Mouse (Mus musculus): ENCODE measurements around the gene Kalrn. TPM values are rescaled to one million over a fixed set of nuclear protein-coding genes. Genes with fewer than 3 reads are reported as not detected.

The Kalrn gene
- total RNA-seq, 2 experiments from 2014 or later, result 431 to 495 TPM

DNA sequence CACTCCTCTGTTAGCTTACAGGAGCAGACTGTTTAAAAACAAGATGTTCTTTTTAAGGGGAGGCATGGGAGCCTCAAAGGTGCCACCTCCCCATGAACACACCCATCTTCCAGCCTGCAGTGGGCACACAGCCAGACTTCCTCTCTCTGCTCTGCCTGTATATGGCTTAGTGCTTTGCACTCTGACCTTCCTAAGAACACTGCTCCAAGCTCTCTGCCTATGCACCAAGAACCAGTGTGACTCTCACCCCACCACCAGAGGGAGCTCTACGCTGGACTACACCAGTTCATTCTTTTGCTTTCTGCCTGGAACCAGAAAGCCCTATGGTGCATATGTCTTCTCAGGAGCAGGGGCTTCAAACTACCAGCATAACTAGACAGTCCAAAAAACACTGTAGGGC lies 271.3 kb downstream of the Kalrn start:
- intact Hi-C loops (cut with DNase I), result loop anchor here (10.0 kb wide), 1 partner anchor 393 kb away; the partner anchor contains the start of gene Ccdc14
- peak in 1 of 2 experiments; percentile 25 for DNase-seq (ENCODE audit: low spot score in 2 of 2)

DNA sequence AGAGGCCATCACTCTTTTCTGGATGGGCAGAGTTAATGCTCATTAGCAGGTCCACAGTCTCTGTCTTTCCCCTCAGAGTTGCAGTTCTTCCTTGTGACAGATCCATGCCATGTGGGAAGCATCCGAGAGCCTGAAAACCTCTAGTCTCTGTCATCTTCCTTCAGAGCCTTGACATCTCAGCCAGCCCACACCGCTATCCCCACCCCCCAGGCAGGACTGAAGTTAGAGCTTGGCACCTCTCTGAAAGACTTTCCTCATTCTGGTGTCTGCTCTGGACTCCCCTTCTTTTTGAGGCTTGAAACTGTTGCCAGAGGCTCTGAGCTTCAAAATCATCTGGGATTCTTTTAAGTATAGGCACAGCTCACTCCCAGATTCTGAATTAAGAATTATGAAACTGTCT lies 274.1 kb downstream of the Kalrn start:
- DNase-seq (ENCODE audit: low spot score in 2 of 2), result no peak
- intact Hi-C loops (cut with DNase I), result no loop called here

DNA sequence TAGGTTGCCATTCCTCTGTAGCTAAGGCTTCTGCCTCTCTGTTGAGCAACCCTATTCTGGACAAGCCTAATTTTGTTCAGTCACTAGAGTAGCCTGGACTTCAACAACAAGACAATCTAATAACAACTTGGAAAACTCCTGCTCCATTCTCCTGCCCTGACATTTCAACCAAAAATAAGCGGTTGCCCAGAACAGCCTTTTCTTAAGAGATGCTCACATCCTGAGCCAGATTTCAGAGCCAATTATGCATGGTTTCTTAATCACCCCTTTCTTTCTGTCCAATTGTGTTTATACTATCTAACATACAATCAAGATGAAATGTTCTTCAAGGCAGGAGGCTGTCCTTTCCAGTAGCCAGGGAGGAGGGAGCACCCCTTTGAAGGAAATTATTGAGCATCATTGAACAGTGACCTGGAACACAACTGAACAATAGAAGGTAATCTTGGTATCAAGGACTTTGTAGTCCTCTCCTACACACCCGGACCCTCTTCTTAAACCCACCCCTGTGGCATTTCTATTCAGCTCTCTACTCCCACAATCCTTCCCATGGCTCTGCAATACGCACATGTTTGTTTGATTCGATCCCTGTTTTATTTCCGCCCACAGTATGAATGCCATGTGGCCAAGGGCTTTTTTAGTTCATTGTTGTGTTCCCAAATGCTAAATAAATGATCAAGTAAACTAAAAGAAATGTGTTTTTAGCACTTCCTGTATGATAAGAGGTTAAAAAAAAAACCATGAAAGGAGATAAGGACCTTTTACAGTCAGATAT lies 275.2 kb downstream of the Kalrn start:
- DNase-seq (ENCODE audit: low spot score in 2 of 2), result no peak
- intact Hi-C loops (cut with DNase I), result no loop called here

DNA sequence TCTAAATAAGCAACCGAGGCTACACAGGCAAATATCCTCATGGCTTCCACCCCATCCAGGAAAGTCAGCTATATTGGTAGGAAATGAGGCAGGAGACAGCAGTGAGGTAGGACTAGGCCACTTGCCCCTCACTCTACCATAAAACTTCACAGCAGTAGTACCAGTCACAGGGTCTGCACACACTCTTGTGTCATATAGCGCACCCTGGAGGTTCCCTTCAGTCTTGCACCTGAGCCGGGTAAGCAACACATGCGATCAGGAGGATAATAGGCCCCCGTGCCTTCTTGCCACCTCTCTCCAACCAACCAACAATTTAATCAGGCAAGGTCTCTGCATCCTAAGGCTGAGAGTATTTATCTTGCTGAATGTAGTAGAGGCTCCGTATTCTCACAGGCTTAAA lies 278.8 kb downstream of the Kalrn start:
- no peak for DNase-seq (ENCODE audit: low spot score in 2 of 2)
- intact Hi-C loops (cut with DNase I), result no loop called here

DNA sequence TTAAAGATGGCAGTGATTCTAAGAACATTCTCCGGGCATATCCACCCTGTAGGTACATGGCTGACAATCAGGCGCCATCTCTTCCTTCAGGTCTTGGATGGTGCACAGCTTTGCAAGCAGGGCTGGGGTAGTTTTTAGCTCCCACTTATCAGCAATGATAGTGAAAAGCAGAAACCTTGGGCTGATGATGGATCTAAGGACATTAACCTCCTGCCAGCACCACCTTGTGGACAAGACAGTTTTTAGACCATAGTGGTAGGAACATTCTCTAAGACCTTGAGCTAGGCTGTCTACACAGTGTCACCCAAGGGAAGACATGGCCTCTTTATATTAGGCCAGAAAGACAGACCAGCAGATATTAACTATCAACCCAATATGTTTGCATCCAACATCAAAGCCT lies 279.7 kb downstream of the Kalrn start:
- no peak for DNase-seq (ENCODE audit: low spot score in 2 of 2)
- intact Hi-C loops (cut with DNase I), result no loop called here

DNA sequence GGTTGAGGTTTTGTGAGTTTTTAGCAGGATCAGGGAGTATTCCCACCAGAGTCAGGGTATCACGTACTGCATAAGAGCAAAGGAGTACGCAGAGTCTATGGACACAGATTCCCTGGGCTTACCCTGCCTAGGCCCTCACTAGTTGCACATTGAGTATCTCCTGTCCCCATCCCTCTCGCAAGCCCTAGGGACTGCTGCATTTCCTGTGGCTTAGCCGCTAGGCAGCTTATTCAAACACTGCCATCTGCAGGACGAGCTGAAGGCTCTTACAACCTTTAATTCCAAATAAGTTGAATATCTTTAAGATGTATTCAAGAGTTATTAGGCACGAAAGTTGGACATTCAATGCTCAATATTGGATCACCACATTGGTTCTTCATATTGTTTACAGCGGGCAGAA lies 283.7 kb downstream of the Kalrn start:
- DNase-seq (ENCODE audit: low spot score in 2 of 2), result no peak
- intact Hi-C loops (cut with DNase I), result loop anchor here (2.0 to 10.0 kb wide), 2 partner anchors 97 to 165 kb away; no protein-coding TSS in a partner anchor

DNA sequence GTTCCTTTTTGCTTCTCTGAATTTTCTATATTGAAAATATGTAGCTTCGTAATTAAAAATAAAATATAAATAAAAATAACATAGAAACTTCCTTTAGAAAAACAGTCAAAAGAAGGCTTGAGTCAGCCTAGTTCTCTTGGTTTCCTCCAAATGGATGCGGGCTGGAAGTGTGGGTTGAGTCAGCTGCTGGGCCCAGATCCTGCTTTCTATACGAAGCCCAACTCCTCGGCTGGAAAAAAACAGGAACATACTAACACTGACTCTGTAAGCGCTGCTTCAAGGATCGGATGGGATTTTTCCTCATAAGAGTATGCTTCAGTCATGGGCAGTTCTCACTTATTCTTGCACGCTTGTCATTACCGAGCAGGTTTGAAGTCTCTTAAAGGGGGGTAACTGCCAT lies 291.3 kb downstream of the Kalrn start:
- DNase-seq (ENCODE audit: low spot score in 2 of 2), result peak; percentile 55 to 56
- intact Hi-C loops (cut with DNase I), result loop anchor here (10.0 kb wide), 1 partner anchor 157 kb away; no protein-coding TSS in a partner anchor

DNA sequence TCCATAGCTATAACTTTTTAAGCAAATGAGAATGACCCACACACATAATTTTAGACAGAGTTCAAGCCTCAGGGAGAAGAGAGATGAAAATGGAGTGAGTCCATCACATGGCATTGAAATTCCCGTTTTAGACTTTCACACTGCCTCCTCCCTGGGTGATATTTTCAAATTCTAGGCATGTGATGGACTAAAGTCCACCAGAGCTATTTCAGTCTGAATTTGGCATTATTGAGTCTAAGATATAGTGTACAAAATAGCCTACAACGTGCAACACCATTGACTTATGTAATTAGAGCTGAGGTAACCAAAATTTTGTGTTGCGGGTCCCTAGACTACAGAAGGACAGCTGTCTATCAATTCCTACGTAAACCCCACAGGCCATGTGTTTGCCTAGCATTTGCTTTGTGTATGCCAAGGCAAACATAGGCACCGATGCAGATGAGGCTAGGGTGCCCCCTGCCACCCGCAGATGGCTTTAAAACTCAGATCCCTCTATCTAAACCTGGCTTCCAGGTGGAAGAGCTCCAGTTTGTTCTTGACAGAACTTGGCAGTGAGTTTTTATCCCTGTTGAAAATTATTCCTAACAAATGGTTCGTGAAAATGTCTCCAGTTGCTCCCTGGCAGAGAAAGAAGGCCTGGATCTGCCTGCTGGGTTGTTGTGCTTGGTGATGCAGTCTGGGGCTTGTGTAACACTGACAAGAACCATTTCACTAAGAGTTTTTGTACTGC lies 293.5 kb downstream of the Kalrn start:
- intact Hi-C loops (cut with DNase I), result loop anchor here (10.0 kb wide), 1 partner anchor 155 kb away; no protein-coding TSS in a partner anchor
- peak in 1 of 2 experiments; percentile 72 for DNase-seq (ENCODE audit: low spot score in 2 of 2)

DNA sequence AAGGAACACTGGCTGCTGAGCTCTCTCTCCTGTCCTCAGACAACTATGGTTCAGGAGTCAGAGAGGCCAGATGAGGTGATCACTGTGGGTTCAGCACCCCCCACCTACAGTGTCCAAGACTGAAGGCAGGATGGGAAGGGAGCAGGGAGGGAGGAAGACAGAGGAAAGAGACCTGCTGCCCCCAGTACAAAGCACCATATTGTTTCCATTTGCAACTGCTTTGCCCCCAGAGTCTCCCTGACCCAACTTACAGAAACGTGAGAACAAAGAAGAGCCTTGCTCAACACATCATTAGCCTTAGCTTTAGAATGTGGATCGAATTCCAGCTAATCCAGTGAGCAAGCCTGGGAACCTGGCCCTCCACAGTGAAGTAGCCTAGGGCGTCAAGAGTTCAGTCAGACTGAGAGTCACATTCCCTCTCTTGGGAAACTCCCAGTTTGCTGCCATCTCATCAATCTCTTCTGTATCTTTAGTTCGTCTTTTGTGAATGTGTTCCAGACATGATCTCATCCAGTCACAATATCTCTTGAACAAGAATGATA lies 295.0 kb downstream of the Kalrn start:
- intact Hi-C loops (cut with DNase I), result no loop called here

DNA sequence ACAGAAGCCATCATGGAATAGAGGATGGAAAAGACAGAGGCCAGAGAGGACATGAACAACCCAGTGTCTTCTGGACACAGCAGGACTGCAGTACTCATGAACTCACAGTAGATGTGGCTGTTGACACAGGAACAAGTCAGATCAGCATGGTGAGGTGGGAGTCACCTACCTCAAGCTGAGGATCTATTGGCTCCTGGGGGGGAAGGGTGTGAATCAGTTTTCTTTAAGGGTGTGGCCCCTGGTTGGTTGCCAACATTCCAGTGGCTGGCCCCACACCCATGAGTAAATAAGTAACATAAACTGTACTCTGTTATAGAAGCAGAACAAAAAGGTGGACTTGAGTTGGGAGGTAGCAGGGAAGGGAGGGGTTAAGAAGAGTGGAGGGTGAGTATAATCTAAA lies 298.7 kb downstream of the Kalrn start:
- intact Hi-C loops (cut with DNase I), result loop anchor here (5.0 kb wide), 1 partner anchor 37 kb away; no protein-coding TSS in a partner anchor
- DNase-seq (ENCODE audit: low spot score in 2 of 2), result no peak

More for the DNA sequence above, 295.0 kb downstream of the Kalrn start:
- DNase-seq (ENCODE audit: low spot score in 2 of 2), result no peak

DNA sequence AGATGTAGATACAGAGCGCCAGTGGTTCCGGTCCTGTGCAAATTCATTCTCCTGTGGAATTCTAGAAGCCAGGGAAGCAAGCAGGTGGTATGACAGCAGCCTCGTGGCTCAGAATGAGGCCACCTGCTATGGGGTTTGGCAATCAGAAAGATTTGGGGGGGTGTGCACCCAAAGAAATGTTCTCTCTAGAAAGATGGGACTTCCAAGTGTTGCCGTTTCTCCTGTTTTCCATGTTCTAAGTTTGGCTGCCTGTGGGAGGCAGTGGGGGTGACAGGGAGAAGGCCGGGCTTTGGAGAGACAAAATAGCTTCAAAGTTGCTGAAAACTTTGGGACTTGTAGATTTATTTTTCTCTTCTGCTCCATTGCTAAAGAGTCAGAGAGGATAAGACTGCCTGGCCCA lies 301.9 kb downstream of the Kalrn start:
- intact Hi-C loops (cut with DNase I), result loop anchor here (5.0 kb wide), 1 partner anchor 34 kb away; no protein-coding TSS in a partner anchor
- DNase-seq (ENCODE audit: low spot score in 2 of 2), result peak; percentile 57 to 72

DNA sequence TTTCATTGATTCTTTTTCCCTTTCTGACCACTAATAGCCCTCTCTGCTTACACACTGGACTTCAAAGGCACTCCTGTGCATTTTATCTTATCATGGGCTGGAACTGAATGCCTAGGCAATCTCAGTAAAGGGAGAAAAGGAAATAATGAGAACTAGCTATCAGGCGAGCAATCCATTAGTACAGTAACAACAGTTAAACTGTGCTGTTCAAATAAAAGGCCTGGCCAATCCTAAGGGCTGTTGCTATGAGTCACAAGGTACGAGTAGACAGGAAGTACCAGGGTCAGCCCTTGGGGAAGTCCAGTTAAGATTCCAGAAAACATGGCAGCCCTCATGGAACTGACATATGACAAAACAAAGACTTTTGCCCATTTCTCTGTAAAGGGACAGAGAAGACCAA lies 302.7 kb downstream of the Kalrn start:
- intact Hi-C loops (cut with DNase I), result loop anchor here (5.0 kb wide), 1 partner anchor 33 kb away; no protein-coding TSS in a partner anchor
- DNase-seq (ENCODE audit: low spot score in 2 of 2), result no peak

DNA sequence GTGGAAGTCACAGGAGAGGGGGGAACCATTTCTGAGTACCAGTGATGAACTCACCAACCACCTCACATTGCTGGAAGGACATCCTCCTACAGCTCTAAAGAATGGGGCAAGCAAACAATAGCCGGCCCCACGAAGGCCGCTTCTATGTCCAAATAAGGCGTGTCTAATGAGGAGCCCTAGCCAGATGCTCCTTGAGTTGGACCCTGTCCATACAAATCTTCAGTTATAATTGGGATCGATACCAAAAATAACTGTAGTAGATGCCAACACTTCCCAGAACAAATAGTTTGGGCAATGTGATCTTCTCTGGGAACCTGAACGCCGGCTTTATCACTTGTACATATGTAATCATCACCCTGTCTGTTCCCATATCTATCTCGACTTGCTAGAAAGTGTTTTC lies 303.7 kb downstream of the Kalrn start:
- DNase-seq (ENCODE audit: low spot score in 2 of 2), result no peak
- intact Hi-C loops (cut with DNase I), result loop anchor here (5.0 kb wide), 1 partner anchor 32 kb away; no protein-coding TSS in a partner anchor

DNA sequence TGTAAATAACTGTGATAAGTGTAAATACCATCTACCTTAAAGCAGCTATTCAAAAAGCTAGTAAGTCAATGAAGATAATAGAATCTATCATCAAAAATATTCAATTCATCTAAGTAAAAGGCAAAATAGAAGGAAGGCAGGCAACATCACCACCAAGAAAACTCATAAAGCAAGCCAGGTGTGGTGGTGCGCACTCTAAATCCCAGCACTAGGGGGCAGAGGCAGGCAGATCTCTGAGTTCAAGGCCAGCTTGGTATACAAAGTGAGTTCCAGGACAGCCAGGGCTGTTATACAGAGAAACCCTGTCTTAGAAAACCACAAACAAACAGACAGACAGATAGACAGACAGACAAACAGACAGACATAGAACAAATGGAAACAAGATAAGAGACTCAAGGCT lies 305.6 kb downstream of the Kalrn start:
- no peak for DNase-seq (ENCODE audit: low spot score in 2 of 2)
- intact Hi-C loops (cut with DNase I), result no loop called here

DNA sequence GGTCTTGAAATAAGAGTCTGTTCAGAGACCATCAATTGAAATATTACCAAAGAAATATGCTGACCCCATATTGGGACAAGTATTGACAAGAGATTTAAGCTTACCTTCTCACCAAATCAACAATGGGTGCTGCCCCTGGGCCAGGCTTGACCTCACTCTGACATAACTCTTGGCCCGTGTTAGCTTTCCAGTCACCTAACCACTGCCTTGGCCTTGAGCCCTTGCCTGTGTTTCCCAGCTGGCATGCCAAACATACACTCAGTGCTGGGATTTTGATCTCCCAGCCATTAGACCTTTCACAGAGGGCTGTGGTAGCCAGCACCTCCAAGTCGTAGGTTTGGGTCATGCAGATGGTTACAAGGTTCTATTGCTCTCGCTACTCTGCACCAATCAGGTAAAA lies 308.7 kb downstream of the Kalrn start:
- no peak for DNase-seq (ENCODE audit: low spot score in 2 of 2)
- intact Hi-C loops (cut with DNase I), result no loop called here

DNA sequence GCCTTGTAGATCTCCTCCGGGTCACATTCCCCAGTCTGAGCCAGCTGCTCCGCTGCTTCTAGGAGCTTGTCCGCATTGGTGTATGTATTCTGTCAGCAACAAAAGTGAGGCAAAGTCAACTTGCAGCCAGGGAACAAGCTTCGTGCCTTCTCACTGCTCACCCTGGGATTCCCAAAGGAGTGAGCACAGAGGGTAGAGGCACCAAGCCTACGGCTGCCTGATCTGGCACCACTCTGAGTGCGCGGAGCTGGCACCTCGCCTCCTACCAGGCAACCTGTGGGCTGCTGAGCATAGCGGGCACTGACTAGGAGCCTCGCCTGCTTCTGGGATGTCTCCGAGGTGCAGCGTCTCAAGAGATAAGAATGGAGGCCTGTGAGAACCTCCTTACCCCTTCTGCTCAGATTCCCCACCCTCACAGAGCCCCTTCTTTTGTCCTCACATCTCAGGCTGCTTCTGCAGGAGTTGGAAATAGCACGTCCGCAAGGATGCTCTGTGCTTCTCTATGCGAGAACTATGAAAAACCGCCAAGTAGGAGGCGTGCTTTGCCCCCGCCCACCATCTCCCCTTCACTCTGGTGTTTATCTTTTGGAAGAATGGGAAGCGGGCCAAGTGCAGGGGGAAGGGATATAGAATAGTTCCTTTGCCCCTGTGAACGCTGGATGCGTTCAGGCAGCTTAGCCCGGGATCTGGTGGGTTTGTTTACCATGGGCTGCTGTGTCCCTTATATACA lies 310.4 kb downstream of the Kalrn start:
- intact Hi-C loops (cut with DNase I), result no loop called here
- peak; percentile 75 to 83 for DNase-seq (ENCODE audit: low spot score in 2 of 2)

DNA sequence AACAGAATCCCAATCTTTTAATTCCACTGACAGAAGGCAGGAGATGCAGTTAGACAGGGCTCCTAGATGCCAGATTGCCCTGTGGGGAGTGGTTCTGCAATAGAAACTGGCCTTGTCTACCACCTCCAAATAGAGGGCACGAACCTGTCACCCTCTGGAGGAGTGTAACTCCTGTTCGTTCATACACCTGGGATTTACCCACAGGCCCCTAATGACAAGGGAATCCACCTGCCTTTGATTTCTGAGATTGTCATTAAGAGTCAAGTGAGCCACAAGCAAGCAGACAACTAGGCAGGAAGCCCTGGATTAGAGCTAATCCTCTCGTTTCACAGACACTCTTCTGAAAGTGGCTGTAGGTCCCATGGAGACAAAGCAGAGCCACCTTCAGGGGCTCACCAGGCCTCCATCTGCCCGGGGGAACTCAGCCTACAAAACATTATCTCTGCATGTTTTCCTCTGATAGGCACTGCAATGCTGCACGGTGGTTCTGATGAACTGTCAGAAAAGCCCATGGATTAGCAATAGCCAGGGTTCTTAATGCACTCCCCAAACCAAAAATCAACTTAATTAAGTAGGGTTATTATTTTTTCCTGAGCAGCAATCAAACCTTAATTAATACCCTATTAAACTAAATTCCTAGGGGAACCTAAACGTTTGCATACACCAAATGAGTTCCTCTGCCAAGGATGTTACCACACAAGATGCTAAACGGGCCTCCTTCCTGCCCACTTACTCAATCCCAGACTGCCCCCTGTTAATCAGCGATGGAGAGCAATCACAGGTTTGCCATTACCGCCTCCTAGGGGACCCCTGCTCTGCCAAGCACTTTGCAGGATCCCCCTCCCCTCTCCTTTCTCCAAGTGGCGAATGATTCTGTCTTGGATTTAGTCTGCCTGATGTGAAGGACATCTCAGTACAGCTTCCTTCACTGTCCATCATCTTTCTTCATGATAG lies 312.1 kb downstream of the Kalrn start:
- intact Hi-C loops (cut with DNase I), result no loop called here
- no peak for DNase-seq (ENCODE audit: low spot score in 2 of 2)

DNA sequence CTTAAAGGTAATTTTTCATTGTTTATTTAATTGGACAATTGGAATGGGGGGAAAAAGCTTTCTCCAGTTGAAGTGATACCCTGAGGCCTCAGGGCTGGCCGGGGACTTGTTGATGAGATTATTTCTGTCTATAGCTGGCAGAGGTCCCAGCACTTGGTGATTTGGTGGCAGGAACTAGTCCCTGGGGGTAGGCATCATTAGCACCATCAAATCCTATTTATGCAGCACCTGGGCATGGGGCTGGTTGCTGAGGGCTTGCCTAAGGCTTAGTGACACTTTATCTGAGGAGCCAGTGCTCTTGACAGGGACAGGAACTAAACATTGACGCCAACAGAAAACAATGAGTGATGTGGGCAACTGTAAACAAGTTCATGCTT lies 318.7 kb downstream of the Kalrn start:
- intact Hi-C loops (cut with DNase I), result no loop called here
- no peak for DNase-seq (ENCODE audit: low spot score in 2 of 2)

Measured in left cerebral cortex, postnatal 14 days (tissue).